Mouse (Mus musculus): ENCODE data around the gene Sorcs2. TPM values are rescaled to one million over a fixed set of nuclear protein-coding genes. Genes with fewer than 3 reads are reported as not detected.

Sorcs2 gene
- polyA plus RNA-seq, 1 experiment, result 2.3 TPM

- 85% methylated on average over 10 of the region's 10 CpGs for WGBS
- no peak within 1 kb of the TSS for H3K4me3 ChIP-seq (ENCODE audit: extremely low read depth, insufficient read depth, insufficient read length)
- no peak within 1 kb of the TSS for H3K27ac ChIP-seq (ENCODE audit: insufficient read depth, low read length)
- DNase-seq (ENCODE audit: low read depth in 1 of 2, low spot score in 2 of 2), result no peak
- no peaks in the 10 kb centered on the region for H3K4me1 ChIP-seq (ENCODE audit: control insufficient read depth, insufficient read depth, insufficient read length)
- TF ChIP-seq POLR2A (IDR thresholded peaks at IDR 0.05; ENCODE audit: low read depth, low read length), result no peak
- TF ChIP-seq CTCF (IDR thresholded peaks at IDR 0.05; ENCODE audit: extremely low read depth, insufficient read depth, insufficient read length, insufficient replicate concordance), result no peak
- H3K36me3 ChIP-seq (ENCODE audit: control insufficient read depth, insufficient read depth, low read length), result no peaks in the 10 kb centered on the region
- no peaks in the 10 kb centered on the region for H3K27me3 ChIP-seq (ENCODE audit: control insufficient read depth, insufficient read depth, low read length)
Measured at GRCm38 (mm10) chr5:36203916-36204315, 194.0 kb downstream of the Sorcs2 start, which contains the start of gene Psapl1. TSS of gene Psapl1 (plus strand) at chr5:36204021.

GRCm38 (mm10) chr5:36203421-36203820 is 194.5 kb downstream of the Sorcs2 start:
- no peaks in the 10 kb centered on the region for H3K27me3 ChIP-seq (ENCODE audit: control insufficient read depth, insufficient read depth, low read length)
- no peak overlapping the region for H3K27ac ChIP-seq (ENCODE audit: insufficient read depth, low read length)
- TF ChIP-seq POLR2A (IDR thresholded peaks at IDR 0.05; ENCODE audit: low read depth, low read length) (no peak), CTCF (IDR thresholded peaks at IDR 0.05; ENCODE audit: extremely low read depth, insufficient read depth, insufficient read length, insufficient replicate concordance) (no peak)
- H3K4me1 ChIP-seq (ENCODE audit: control insufficient read depth, insufficient read depth, insufficient read length), result no peaks in the 10 kb centered on the region
- 89% methylated on average over 5 of the region's 5 CpGs for WGBS
- DNase-seq (ENCODE audit: low read depth in 1 of 2, low spot score in 2 of 2), result no peak
- H3K36me3 ChIP-seq (ENCODE audit: control insufficient read depth, insufficient read depth, low read length), result no peaks in the 10 kb centered on the region
- no peak overlapping the region for H3K4me3 ChIP-seq (ENCODE audit: extremely low read depth, insufficient read depth, insufficient read length)

GRCm38 (mm10) chr5:36202781-36203180 is 195.2 kb downstream of the Sorcs2 start:
- Histone ChIP-seq H3K4me3 (ENCODE audit: extremely low read depth, insufficient read depth, insufficient read length) (no peak overlapping the region), H3K27ac (ENCODE audit: insufficient read depth, low read length) (no peak overlapping the region), H3K4me1 (ENCODE audit: control insufficient read depth, insufficient read depth, insufficient read length) (no peaks in the 10 kb centered on the region), H3K36me3 (ENCODE audit: control insufficient read depth, insufficient read depth, low read length) (no peaks in the 10 kb centered on the region), H3K27me3 (ENCODE audit: control insufficient read depth, insufficient read depth, low read length) (no peaks in the 10 kb centered on the region)
- TF ChIP-seq CTCF (IDR thresholded peaks at IDR 0.05; ENCODE audit: extremely low read depth, insufficient read depth, insufficient read length, insufficient replicate concordance) (no peak), POLR2A (IDR thresholded peaks at IDR 0.05; ENCODE audit: low read depth, low read length) (no peak)
- no peak for DNase-seq (ENCODE audit: low read depth in 1 of 2, low spot score in 2 of 2)
- WGBS, result 81% methylated on average over 5 of the region's 5 CpGs

- TF ChIP-seq CTCF (IDR thresholded peaks at IDR 0.05; ENCODE audit: extremely low read depth, insufficient read depth, insufficient read length, insufficient replicate concordance) (no peak), POLR2A (IDR thresholded peaks at IDR 0.05; ENCODE audit: low read depth, low read length) (no peak)
- Histone ChIP-seq H3K4me3 (ENCODE audit: extremely low read depth, insufficient read depth, insufficient read length) (no peak overlapping the region), H3K36me3 (ENCODE audit: control insufficient read depth, insufficient read depth, low read length) (no peaks in the 10 kb centered on the region), H3K4me1 (ENCODE audit: control insufficient read depth, insufficient read depth, insufficient read length) (no peaks in the 10 kb centered on the region), H3K27me3 (ENCODE audit: control insufficient read depth, insufficient read depth, low read length) (no peaks in the 10 kb centered on the region), H3K27ac (ENCODE audit: insufficient read depth, low read length) (no peak overlapping the region)
- 64% methylated on average over 1 of the region's 1 CpGs for WGBS
- no peak for DNase-seq (ENCODE audit: low read depth in 1 of 2, low spot score in 2 of 2)
Measured at GRCm38 (mm10) chr5:36199519-36199918, 198.4 kb downstream of the Sorcs2 start.

GRCm38 (mm10) chr5:36195436-36195835 is 202.5 kb downstream of the Sorcs2 start:
- Histone ChIP-seq H3K4me3 (ENCODE audit: extremely low read depth, insufficient read depth, insufficient read length) (no peak overlapping the region), H3K4me1 (ENCODE audit: control insufficient read depth, insufficient read depth, insufficient read length) (no peaks in the 10 kb centered on the region), H3K36me3 (ENCODE audit: control insufficient read depth, insufficient read depth, low read length) (no peaks in the 10 kb centered on the region), H3K27ac (ENCODE audit: insufficient read depth, low read length) (no peak overlapping the region), H3K27me3 (ENCODE audit: control insufficient read depth, insufficient read depth, low read length) (no peaks in the 10 kb centered on the region)
- 60% methylated on average over 4 of the region's 4 CpGs for WGBS
- TF ChIP-seq CTCF (IDR thresholded peaks at IDR 0.05; ENCODE audit: extremely low read depth, insufficient read depth, insufficient read length, insufficient replicate concordance), result no peak
- no peak for TF ChIP-seq POLR2A (IDR thresholded peaks at IDR 0.05; ENCODE audit: low read depth, low read length)
- DNase-seq (ENCODE audit: low read depth in 1 of 2, low spot score in 2 of 2), result no peak

GRCm38 (mm10) chr5:36194631-36195030 is 203.3 kb downstream of the Sorcs2 start:
- no peak overlapping the region for H3K4me3 ChIP-seq (ENCODE audit: extremely low read depth, insufficient read depth, insufficient read length)

GRCm38 (mm10) chr5:36192677-36193076 is 205.3 kb downstream of the Sorcs2 start:
- Histone ChIP-seq H3K27me3 (ENCODE audit: control insufficient read depth, insufficient read depth, low read length) (no peaks in the 10 kb centered on the region), H3K4me3 (ENCODE audit: extremely low read depth, insufficient read depth, insufficient read length) (no peak overlapping the region), H3K27ac (ENCODE audit: insufficient read depth, low read length) (no peak overlapping the region), H3K36me3 (ENCODE audit: control insufficient read depth, insufficient read depth, low read length) (no peaks in the 10 kb centered on the region), H3K4me1 (ENCODE audit: control insufficient read depth, insufficient read depth, insufficient read length) (no peaks in the 10 kb centered on the region)
- 86% methylated on average over 2 of the region's 2 CpGs for WGBS
- TF ChIP-seq POLR2A (IDR thresholded peaks at IDR 0.05; ENCODE audit: low read depth, low read length), result no peak
- no peak for TF ChIP-seq CTCF (IDR thresholded peaks at IDR 0.05; ENCODE audit: extremely low read depth, insufficient read depth, insufficient read length, insufficient replicate concordance)
- no peak for DNase-seq (ENCODE audit: low read depth in 1 of 2, low spot score in 2 of 2)

More at GRCm38 (mm10) chr5:36194631-36195030, 203.3 kb downstream of the Sorcs2 start:
- DNase-seq (ENCODE audit: low read depth in 1 of 2, low spot score in 2 of 2), result no peak
- TF ChIP-seq POLR2A (IDR thresholded peaks at IDR 0.05; ENCODE audit: low read depth, low read length) (no peak), CTCF (IDR thresholded peaks at IDR 0.05; ENCODE audit: extremely low read depth, insufficient read depth, insufficient read length, insufficient replicate concordance) (no peak)
- Histone ChIP-seq H3K36me3 (ENCODE audit: control insufficient read depth, insufficient read depth, low read length) (no peaks in the 10 kb centered on the region), H3K27me3 (ENCODE audit: control insufficient read depth, insufficient read depth, low read length) (no peaks in the 10 kb centered on the region), H3K4me1 (ENCODE audit: control insufficient read depth, insufficient read depth, insufficient read length) (no peaks in the 10 kb centered on the region), H3K27ac (ENCODE audit: insufficient read depth, low read length) (no peak overlapping the region)
- WGBS, result 87% methylated on average over 4 of the region's 4 CpGs

Data from spleen, adult 2 months (tissue).